ENCODE assay signal across 31 mouse cellular contexts in genomic region chr6:29084401-29084800, GRCm38 (mm10). TPM values are rescaled to one million over a fixed set of nuclear protein-coding genes. Genes with fewer than 3 reads are reported as not detected.
DNase-seq lines count a peak whose midpoint lies in the region; ATAC-seq and TF ChIP-seq lines count a peak whose summit lies in the region.
"Had no signal": no experiment of that assay in that cellular context is flagged by ENCODE, and none has a peak within 500 bp of the region (broad histone marks: within the 10 kb centered on the region; RNA-seq: fewer than 3 reads in every experiment).

No protein-coding gene starts in this region.

- H3K9ac ChIP-seq in kidney, embryonic 14.5 days (ENCODE audit: low read depth, low read length): no peak overlapping the region
- H3K9ac ChIP-seq in midbrain, embryonic 16.5 days (ENCODE audit: low read depth, low read length): no peak overlapping the region
- H3K9ac ChIP-seq in midbrain, postnatal 0 days (replicated peaks; ENCODE audit: low read length, poor library complexity, severe bottlenecking): no peak overlapping the region
- H3K9ac ChIP-seq: embryonic facial prominence, embryonic 12.5 days; embryonic facial prominence, embryonic 15.5 days; forebrain, postnatal 0 days; hindbrain, embryonic 14.5 days had no signal

- H3K27ac ChIP-seq in kidney, embryonic 14.5 days (ENCODE audit: low read depth, low read length): no peak overlapping the region
- H3K27ac ChIP-seq in midbrain, embryonic 16.5 days (ENCODE audit: low read length): no peak overlapping the region
- no peak overlapping the region for H3K27ac ChIP-seq in midbrain, postnatal 0 days (ENCODE audit: low read depth, low read length)
- H3K27ac ChIP-seq: embryonic facial prominence, embryonic 12.5 days; embryonic facial prominence, embryonic 15.5 days; gastrocnemius, adult 2 months; hindbrain, embryonic 14.5 days; hindbrain, postnatal 0 days had no signal

- H3K9me3 ChIP-seq in kidney, embryonic 14.5 days (ENCODE audit: control insufficient read depth, low read length): no peaks in the 10 kb centered on the region
- H3K9me3 ChIP-seq in midbrain, embryonic 16.5 days (replicated peaks; ENCODE audit: control insufficient read depth, low read length, poor library complexity, severe bottlenecking): no peaks in the 10 kb centered on the region
- H3K9me3 ChIP-seq in midbrain, postnatal 0 days (ENCODE audit: low read length): no peaks in the 10 kb centered on the region
- H3K9me3 ChIP-seq: embryonic facial prominence, embryonic 12.5 days; embryonic facial prominence, embryonic 15.5 days had no signal

- WGBS in kidney, embryonic 14.5 days: 38% methylated on average over 7 of the region's 7 CpGs
- WGBS in midbrain, embryonic 16.5 days: 64% methylated on average over 7 of the region's 7 CpGs
- WGBS in midbrain, postnatal 0 days: 64% methylated on average over 7 of the region's 7 CpGs

- no peaks in the 10 kb centered on the region for H3K4me1 ChIP-seq in kidney, embryonic 14.5 days (ENCODE audit: control insufficient read depth, insufficient read depth, low read length)
- H3K4me1 ChIP-seq in midbrain, embryonic 16.5 days (ENCODE audit: control insufficient read depth, insufficient read depth, low read length): no peaks in the 10 kb centered on the region
- H3K4me1 ChIP-seq in midbrain, postnatal 0 days (ENCODE audit: insufficient read depth, low read length): 0 out of 2 replicates have a peak, but pooled peaks cover 2% of the 10 kb centered on the region
- H3K4me1 ChIP-seq: embryonic facial prominence, embryonic 15.5 days had no signal

- no peak overlapping the region for H3K4me2 ChIP-seq in kidney, embryonic 14.5 days (replicated peaks; ENCODE audit: low read depth, low read length)
- H3K4me2 ChIP-seq in midbrain, embryonic 16.5 days (ENCODE audit: low read length): no peak overlapping the region
- H3K4me2 ChIP-seq in midbrain, postnatal 0 days (ENCODE audit: low read depth, low read length, poor library complexity, severe bottlenecking): no peak overlapping the region
- H3K4me2 ChIP-seq: embryonic facial prominence, embryonic 12.5 days; embryonic facial prominence, embryonic 15.5 days; heart, embryonic 11.5 days; hindbrain, embryonic 14.5 days had no signal

- H3K27me3 ChIP-seq in kidney, embryonic 14.5 days (ENCODE audit: control insufficient read depth, insufficient read depth, low read length): no peaks in the 10 kb centered on the region
- no peaks in the 10 kb centered on the region for H3K27me3 ChIP-seq in midbrain, embryonic 16.5 days (ENCODE audit: control insufficient read depth, insufficient read depth, low read depth, low read length)
- H3K27me3 ChIP-seq in midbrain, postnatal 0 days (ENCODE audit: insufficient read depth, low read length): no peaks in the 10 kb centered on the region
- H3K27me3 ChIP-seq: embryonic facial prominence, embryonic 12.5 days; embryonic facial prominence, embryonic 15.5 days had no signal

- H3K36me3 ChIP-seq in kidney, embryonic 14.5 days (ENCODE audit: control insufficient read depth, insufficient read depth, low read length): no peaks in the 10 kb centered on the region
- H3K36me3 ChIP-seq in midbrain, embryonic 16.5 days (ENCODE audit: control insufficient read depth, insufficient read depth, low read length): no peaks in the 10 kb centered on the region
- no peaks in the 10 kb centered on the region for H3K36me3 ChIP-seq in midbrain, postnatal 0 days (ENCODE audit: insufficient read depth, low read length)
- H3K36me3 ChIP-seq: embryonic facial prominence, embryonic 12.5 days; embryonic facial prominence, embryonic 15.5 days had no signal

- no peak for TF ChIP-seq CTCF in midbrain, postnatal 0 days (IDR thresholded peaks at IDR 0.05)

- DNase-seq in embryo, embryonic 10 days (ENCODE audit: low spot score): peak; percentile 20
- DNase-seq in embryo, embryonic 9.5 days (ENCODE audit: extremely low spot score): no peak
- DNase-seq in kidney, adult 9 months: no peak
- DNase-seq in midbrain, postnatal 0 days (ENCODE audit: low spot score): no peak
- no peak for DNase-seq in lung, postnatal 10 days
- DNase-seq: adrenal gland, adult 2 months; adrenal gland, postnatal 14 days; cerebellum, adult 11 months; cerebellum, adult 2 months; cerebellum, adult 9-11 months; cerebellum, postnatal 25 days; forebrain, postnatal 0 days; gastrocnemius, adult 2 months; gastrocnemius, postnatal 14 days; heart, adult 11 months had no signal

- peak; percentile 61; the same call in 1 of the 2 replicates for ATAC-seq in kidney, embryonic 14.5 days (ENCODE audit: low FRiP score, low TSS enrichment)
- peak; percentile 39; the same call in 1 of the 2 replicates for ATAC-seq in midbrain, embryonic 16.5 days
- ATAC-seq in midbrain, postnatal 0 days (ENCODE audit: low FRiP score): no peak
- ATAC-seq: forebrain, embryonic 14.5 days; forebrain, postnatal 0 days; hindbrain, postnatal 0 days; inflammation-experienced regulatory T-cells, adult 6 months had no signal

- no peak overlapping the region for H3K4me3 ChIP-seq in kidney, embryonic 14.5 days (ENCODE audit: low read length)
- H3K4me3 ChIP-seq in midbrain, embryonic 16.5 days (ENCODE audit: low read depth, low read length): no peak overlapping the region
- no peak overlapping the region for H3K4me3 ChIP-seq in midbrain, postnatal 0 days (ENCODE audit: low read depth, low read length)
- H3K4me3 ChIP-seq: embryonic facial prominence, embryonic 12.5 days; embryonic facial prominence, embryonic 15.5 days; gastrocnemius, adult 2 months had no signal

RNA-seq across cellular contexts. Expression of gene Lep, which starts 24.4 kb away (rescaled TPM):
- polyA plus RNA-seq in kidney, embryonic 14.5 days (2014; fragmentation: Nextera tagmentation; extraction: Ambion mirVana): not detected in 2 replicates
- polyA plus RNA-seq in midbrain, embryonic 16.5 days (2015; fragmentation: Nextera tagmentation; extraction: Ambion mirVana): not detected in 2 replicates
- total RNA-seq in midbrain, postnatal 0 days (2014; rRNA removed): not detected in 2 replicates
- not detected in 2 replicates for polyA plus RNA-seq in midbrain, postnatal 0 days (2015; fragmentation: Nextera tagmentation; extraction: Ambion mirVana)
- total RNA-seq: common myeloid progenitor, adult 5-6 weeks; ES-E14; forebrain, postnatal 0 days; hematopoietic stem cell, adult 5-6 weeks; hindbrain, postnatal 0 days had no signal
- polyA plus RNA-seq: cerebellum, adult 2 months; embryonic facial prominence, embryonic 12.5 days; embryonic facial prominence, embryonic 15.5 days; forebrain, embryonic 11.5 days; forebrain, embryonic 14.5 days; forebrain, postnatal 0 days; frontal cortex, adult 2 months; heart, embryonic 11.5 days; heart, embryonic 14.5 days; heart, postnatal 0 days; hindbrain, embryonic 14.5 days; hindbrain, postnatal 0 days; inflammation-experienced regulatory T-cells, adult 6 months had no signal
